Mouse (Mus musculus) cerebellum, adult 11-12 months (tissue): ENCODE data around the gene Primpol.
A peak's percentile ranks its signal among the peaks of the same experiment; 100 is the strongest.

Experiments
- DNase-seq: peaks from one replicate; pipeline ENCODE4 v3.0.0; 2022

Gene Primpol

DNA sequence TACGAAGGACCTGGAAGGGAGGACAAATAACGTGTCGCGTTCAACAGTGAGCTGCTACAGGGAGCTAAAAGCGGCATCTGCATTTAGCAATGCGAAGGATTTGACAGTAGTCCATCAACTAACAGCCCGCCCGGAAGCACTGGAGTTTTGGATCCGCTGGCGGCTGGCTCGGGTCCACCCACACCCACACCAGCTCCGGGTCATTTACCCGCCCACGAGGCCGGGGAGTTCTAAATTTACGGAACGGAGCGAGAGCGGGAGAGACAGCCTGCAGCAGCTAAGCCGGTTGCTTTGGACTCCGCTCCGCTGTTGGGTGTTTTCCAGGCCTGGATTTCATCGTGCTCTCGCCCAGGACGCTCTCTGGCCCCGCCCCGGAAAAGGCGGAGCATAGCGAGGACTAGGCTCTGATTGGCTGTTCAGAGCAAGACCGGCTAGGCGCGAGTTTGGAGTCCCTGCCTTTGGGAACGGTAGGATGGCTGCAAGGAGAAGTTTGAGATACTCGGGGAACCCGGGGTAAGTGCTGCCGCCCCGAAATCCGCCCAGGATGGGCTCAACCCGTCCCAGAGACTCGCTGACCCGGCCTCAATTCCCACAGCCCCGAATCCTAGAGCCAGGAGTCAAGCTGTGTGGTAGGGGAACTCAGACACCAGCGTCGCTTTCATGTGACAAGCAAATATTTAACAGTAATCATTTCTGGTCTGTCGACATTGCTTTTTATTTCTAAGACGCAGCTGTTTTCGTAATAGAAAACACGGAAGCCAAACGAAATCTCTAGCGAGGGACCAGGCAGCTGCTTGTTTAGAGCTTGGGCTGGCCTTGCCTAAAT is 65.2 kb downstream of the Primpol start, which contains the start of gene Cenpu:
Cenpu (plus strand) TSS at position 414 of the 826 bp plus-strand sequence.
- peak; percentile 100 for DNase-seq

- peak; percentile 23 for DNase-seq
Measured at GRCm38 (mm10) chr8:46551029-46551428, 66.0 kb downstream of the Primpol start.

DNA sequence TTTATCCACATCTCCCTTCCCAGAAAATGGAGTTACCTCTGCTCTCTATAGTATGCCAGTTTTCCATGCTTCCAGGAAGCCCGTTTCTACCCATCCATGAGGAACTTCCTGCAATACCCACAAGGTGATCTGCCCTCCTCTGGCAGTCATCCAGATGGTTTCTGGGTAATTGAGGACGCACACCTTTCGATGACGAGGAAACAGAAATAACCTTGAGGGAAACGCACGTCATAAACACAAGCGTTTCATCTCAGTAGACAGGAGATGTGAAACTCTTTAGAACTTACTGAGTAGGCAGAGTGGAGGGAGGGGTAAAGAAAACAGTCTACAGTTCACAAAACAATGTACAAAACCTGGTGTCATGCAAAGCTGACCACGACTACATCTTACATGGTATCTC is 67.0 kb downstream of the Primpol start:
- no peak for DNase-seq

DNA sequence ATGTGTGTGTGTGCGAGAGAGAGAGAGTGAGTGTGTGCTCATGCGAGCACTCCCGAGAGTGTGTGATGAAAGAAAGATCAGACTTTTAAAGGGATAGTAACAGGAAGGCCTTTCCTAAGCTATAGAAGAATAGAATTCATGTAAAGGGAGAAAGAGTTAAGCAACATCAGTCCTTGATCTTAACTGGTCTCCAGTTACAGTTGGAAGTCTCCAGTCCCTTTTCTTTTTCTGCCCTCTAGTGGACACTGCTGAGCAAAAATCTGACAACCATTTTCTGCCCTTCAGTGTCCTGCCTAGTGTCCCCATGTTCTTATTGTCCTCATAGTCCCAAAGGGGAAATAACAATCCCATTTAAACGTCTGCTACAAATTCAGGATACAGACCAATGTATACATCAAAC is 69.8 kb downstream of the Primpol start:
- DNase-seq: no peak

- no peak for DNase-seq
Measured at GRCm38 (mm10) chr8:46546431-46547176, 70.4 kb downstream of the Primpol start.

DNA sequence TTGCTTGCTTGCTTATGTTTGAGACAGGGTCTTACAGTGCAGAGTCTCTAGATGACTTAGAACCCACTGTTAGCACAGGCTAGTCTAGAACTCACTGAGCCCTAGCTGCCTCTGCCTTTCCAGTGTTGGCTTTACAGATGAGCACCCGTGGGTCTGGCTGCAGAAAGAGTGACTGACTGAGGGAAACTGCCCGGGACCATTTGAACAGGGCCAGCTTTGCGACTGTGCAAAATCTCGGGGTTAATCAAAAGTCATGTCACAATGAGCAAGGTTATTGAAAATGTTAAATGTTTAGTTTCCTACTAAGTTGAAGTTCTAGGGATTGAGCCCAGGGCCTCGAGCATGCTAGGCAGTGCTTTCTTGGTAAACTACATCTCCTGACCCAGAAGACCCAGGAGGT is 71.2 kb downstream of the Primpol start:
- no peak for DNase-seq

DNA sequence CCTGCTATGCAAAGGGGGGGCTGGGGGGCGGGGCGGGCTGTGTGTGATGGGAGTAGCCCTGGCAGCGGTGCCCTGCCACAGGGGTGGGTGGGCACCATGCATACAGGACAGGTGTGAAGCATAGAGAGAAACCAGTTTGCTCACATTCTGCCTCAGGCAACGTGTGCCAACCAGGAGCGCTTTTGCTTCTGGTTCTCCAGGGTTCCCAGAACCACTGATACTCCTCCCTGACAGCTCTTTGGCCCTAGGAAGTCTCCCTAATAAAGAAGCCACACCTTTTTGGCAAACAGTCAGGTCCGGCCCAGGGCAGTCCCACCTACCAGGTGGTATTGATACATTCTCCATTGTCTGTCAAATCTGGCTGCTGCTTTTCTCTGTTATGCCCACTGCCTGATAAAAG is 73.3 kb downstream of the Primpol start:
- no peak for DNase-seq

DNA sequence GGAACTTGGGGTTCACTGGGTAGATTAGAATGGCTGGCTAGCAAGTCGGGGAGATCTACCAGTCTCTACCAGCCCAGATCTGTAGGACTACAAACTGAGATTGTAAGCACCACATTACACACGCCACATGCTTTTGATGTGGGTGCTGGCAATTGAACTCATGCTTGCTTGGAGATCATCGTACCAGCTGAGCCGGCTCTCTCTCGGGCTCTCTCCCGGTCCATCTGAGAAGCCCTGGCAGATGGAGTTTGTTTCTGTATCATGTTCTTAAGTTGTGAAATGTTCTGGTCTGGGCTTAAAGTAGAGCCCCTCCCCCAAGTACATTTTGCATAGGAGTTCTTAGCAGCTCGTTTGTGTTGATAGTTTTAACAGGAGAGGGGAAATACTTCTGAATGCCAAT is 73.8 kb downstream of the Primpol start:
- DNase-seq: no peak

- no peak for DNase-seq
Measured at GRCm38 (mm10) chr8:46539701-46540100, 77.3 kb downstream of the Primpol start.

GRCm38 (mm10) chr8:46533926-46534325 is 83.1 kb downstream of the Primpol start:
- DNase-seq: no peak

DNA sequence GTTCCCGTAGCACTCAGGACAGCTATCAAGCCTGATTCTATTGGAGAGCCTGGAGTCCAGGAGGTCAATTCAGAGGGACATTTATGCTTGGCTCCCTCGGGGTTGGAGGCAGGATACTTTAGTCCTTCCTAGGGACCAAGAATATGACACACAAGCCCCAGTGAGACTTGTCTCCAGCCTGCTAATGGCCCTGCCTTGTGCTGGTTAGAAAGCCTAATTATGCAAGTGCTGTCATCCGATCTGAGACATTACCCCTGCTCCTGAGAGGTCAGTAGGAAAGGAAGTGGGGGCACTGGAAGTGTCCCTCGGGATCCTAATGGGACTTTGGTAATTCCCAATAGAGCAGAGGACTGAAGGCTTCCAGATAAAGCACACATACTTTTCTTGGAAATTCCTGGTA is 86.5 kb downstream of the Primpol start:
- DNase-seq: no peak

DNA sequence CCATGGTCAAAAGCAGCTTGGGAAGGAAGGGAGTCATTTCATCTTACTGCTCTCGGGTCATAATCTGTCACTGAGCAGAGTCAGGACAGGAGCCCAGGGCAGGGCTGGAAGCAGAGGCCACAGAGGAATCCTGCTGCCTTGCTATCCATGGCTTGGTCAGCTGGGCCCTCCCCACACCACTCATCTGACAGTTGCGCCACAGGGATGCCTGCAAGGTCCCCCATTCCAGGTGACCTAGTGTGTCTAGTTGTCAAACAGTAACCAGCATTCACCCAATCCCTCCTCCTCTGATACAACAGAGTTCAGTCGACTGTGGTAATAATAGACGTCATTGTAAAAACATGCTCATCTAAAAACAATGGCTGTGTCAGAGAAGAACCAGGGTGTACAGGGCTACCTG is 87.5 kb downstream of the Primpol start:
- no peak for DNase-seq

- no peak for DNase-seq
Measured at GRCm38 (mm10) chr8:46526821-46527220, 90.2 kb downstream of the Primpol start.

GRCm38 (mm10) chr8:46526098-46526497 is 90.9 kb downstream of the Primpol start:
- no peak for DNase-seq
